Mouse (Mus musculus): Measurements from ENCODE around the gene Tmem115.
"Not testable (repeated sequence)": the region's sequence is repeated elsewhere in the genome, so short reads cannot be mapped to it uniquely, and the experiment has no call there.

Gene Tmem115

DNA sequence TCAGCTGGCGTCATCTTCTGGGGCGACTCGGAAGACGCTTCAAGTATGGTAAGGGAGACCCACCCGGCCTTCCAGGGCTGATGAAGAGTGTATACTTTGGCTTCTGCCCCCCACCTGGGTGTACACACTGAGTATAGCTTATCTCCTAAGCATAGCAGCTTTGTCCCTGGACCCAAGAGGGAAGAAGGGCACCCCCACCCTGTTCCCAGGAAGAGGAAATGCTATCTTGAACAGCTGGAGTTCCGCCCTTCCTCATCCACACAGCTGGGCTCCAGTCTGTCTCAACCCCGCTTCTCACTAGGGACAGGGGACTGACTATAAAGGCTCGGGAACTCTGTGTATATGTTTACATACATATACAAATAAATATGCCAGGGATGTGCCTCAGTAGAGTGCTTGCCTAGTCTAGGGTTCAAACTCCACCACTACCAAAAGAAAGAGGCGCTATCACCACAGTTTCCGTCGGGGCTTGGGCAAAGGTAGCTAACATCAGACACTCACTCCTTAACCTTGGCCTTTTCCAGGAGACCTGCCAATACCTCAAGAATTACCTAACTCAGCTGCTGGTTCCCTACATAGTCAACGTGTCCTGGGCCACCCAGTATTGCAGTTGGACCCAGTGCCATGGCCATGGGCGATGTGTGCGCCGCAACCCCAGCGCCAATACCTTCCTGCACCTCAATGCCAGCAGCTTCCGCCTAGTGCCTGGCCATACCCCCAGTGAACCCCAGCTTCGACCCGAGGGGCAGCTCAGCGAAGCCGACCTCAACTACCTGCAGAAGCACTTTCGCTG lies 38.0 kb downstream of the Tmem115 start:
- DNase-seq (ENCODE audit: low spot score): no peak

DNA sequence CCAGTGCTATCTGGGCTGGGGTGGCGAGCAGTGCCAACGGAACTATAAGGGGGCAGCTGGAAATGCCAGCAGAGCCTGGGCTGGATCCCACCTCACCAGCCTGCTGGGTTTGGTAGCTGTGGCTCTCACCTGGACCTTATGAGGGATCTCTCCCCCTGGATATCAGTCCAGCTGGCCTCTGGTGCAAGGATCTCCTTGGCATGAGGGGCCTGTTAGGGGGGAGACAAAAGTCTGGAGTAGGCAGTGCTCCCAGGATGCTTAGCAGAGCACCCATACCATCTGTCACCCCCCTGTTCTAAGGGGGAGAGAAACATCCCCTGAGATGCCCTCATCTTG lies 38.5 kb downstream of the Tmem115 start:
- DNase-seq (ENCODE audit: low spot score): no peak

DNA sequence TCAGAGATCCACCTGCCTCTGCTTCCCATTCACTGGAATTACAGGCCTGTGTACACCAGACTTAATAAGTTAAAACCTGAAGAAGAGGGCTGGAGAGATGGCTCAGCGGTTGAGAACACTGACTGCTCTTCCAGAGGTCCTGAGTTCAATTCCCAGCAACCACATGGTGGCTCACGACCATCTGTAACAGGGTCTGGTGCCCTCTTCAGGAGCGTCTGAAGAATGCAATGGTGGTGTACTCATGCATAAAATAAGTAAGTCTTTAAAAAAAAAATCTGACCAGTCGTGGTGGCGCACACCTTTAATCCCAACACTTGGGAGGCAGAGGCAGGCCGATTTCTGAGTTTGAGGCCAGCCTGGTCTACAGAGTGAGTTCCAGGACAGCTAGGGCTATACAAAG lies 40.0 kb downstream of the Tmem115 start:
- DNase-seq (ENCODE audit: low spot score): not testable (repeated sequence)

DNA sequence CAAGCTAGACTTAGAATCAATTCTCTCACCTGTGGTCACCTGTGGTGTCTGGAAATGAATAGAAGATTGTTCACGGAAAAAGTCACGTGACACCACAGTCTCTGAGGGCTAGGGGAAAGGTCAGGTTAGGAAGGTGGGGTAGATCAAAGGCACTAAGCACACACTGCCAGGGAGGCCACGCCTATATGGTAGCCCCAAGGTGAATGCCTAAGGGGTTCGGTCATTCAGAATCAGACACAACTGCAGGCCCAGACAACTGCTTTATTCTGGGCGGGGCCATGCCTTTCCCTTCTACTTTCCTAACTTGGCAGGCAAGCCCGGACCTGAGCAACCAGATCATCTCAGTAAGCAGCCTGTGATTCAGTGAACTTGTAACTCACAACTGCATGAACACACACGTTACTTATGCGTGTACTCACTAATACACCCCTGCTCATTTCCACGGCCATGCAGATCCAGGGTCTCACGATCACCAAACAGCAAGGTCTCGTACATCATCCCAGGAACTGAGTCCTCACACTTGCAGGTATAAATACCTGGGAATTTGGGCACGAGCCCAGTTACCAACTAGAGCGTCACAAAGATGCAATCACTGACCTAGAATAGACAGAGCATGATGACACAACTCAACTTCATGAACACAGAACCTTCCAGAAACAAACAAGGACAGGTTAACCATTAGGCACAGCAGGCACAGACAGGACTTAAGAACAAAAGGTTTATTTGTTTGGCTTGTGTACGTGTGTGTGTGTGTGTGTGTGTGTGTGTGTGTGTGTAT lies 42.0 kb downstream of the Tmem115 start:
- no peak for DNase-seq (ENCODE audit: low spot score)

DNA sequence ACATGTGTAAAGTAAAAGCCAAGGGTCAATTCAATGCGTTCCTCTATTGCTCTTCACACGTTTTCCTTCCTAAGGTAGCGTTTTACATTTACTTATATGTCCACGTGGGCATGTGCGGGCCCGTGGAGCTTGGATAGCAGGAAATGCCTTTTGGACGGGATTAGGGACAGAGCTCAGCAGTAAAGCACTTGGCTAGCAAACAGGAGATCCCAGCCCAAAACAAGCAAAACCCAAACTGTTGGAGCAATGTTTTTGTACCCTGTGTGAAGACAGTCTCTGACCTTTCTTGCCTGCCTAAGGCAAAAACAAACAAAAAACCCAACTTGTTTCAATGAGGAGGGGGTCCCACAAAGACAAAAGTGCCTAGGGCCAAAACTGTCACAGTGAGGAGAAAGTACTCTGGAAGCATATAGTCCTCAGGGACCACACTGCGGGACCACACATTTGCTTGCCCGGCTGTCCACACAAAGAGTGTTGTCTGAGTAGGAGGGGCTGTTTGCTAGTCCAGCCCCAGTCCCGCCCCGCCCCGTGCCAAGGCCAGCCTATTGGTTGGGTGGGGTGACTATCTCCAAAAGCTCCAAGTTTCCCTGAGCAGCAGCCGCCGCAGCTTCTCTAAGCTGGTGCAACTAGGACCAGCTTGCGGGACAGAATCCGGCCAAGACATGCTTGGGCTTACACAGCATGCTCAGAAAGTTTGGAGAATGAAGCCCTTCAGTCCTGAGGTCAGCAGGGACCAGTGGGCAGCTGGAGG lies 42.8 kb downstream of the Tmem115 start, which contains the start of gene Hyal1:
TSS of gene Hyal1 (plus strand) at position 571 of the 751 bp plus-strand sequence.
- peak; percentile 84 for DNase-seq (ENCODE audit: low spot score)

DNA sequence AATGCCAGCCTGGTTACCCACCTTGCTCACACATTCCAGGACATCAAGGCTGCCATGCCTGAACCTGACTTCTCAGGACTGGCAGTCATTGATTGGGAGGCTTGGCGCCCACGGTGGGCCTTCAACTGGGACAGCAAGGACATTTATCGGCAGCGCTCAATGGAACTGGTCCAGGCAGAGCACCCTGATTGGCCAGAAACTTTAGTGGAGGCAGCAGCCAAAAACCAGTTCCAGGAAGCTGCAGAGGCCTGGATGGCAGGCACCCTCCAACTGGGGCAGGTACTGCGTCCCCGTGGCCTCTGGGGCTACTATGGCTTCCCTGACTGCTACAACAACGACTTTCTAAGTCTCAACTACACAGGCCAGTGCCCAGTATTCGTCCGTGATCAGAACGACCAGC lies 44.1 kb downstream of the Tmem115 start:
- no peak for DNase-seq (ENCODE audit: low spot score)

DNA sequence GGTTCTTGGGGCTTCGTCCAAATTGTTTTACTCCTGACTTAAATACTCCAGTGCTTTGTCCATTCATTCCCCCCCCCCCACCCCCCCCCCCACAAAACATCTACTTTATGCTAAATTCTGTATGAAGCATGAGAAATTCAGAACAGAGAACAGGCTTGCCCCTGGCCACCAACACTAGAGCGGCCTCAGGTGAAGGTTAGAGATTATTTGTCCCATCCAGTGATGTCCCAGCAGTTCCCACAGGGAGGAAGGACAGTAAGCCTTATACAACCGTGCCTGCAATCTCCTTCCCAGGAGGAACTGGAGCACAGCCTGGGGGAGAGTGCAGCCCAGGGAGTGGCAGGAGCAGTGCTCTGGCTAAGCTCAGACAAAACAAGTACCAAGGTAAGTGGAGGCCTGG lies 44.8 kb downstream of the Tmem115 start, which contains the start of gene Naa80:
TSS of gene Naa80 (plus strand) at position 301 of the 400 bp plus-strand sequence.
- no peak for DNase-seq (ENCODE audit: low spot score)

DNA sequence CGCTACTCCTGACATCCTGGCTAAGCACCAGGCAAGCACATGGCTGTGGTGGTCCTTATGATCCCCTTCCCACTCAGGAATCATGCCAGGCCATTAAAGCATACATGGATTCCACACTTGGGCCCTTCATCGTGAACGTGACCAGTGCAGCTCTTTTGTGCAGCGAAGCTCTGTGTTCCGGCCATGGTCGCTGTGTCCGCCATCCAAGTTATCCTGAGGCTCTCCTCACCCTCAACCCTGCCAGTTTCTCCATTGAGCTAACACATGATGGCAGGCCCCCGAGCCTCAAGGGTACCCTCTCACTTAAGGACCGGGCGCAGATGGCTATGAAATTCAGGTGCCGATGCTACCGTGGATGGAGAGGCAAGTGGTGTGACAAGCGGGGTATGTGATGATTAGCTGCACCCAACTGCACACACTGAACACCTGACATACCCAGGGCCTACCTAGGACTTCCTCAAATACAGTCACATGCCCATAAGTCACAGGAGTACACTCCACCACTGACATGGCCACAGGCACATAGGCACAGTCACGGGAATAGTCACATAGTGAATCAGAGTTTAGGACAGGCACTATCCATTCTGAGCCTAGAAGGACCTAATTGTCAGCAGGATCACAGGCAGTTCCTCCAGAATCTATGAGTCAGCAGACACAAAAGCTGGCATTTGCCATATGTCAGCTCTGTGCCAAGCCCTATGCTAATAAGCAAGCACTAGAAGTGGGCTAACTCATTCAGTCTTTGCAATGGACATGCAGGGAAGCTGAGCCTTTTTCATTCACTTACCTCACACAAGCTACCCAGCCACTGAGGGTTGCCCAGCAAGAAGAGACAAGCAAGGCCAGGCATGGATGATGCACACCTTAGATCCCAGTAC lies 45.5 kb downstream of the Tmem115 start:
- no peak for DNase-seq (ENCODE audit: low spot score)

DNA sequence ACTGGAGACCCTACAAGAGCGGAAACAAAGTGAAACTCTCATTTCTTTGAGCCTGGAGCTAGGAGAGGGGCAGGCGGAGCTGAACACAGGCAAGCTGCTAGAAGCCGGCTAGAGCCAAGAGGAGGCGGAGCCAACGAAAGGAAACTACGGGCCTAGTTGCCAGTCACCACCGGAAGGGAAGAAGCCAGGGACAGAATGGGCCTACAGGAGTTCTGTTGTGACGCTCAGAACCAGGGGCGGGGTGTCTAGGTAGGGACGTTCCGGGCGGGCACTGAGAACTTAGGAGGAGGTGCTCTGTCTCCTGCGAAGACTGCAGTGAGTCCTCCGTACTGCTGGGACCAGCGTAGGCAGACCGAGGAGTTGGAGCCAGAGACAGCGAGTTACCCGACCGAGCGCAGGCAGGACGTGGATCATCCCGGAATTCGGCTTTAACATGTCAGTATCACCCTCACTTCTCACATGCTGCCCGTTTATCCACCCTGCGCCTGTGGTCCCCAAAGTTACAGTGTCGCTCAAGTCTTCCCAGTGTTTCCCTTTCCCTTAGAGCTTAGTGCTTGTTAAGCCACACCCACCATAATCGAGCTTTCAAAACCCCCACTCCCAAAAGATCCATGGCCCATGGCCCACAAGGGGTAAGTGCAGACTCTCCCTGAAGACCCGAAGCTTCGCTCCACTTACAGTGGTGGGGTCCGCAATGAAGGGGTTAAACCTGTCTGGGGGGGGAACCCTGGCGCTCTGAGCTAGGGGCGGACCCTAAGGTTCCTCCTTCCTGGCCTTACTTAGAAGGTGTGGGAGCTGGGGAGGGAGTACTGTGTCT lies 47.0 kb downstream of the Tmem115 start, which contains the start of gene Hyal3:
TSS of gene Hyal3 (plus strand) at position 318 of the 817 bp plus-strand sequence.
- peak; percentile 85 for DNase-seq (ENCODE audit: low spot score)

DNA sequence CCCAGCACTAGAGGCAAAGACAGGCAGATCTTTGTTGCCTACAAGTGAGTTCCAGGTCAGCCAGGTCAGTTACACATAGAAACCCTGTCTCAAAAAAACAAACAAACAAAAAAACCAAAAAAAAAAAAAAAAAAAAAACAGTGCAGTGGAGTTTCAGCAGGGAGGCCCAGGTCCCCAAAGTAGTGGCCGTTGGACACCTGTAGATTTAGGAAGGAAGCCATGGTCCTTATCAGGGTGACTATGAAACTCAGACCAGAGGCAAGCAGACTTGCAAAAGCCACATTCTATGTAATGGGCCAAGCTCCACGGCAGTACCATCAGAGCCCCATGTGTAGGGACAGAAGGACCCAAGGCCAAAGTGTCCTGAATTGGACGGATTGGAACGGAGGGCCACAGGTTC lies 47.8 kb downstream of the Tmem115 start:
- DNase-seq (ENCODE audit: low spot score): no peak

DNA sequence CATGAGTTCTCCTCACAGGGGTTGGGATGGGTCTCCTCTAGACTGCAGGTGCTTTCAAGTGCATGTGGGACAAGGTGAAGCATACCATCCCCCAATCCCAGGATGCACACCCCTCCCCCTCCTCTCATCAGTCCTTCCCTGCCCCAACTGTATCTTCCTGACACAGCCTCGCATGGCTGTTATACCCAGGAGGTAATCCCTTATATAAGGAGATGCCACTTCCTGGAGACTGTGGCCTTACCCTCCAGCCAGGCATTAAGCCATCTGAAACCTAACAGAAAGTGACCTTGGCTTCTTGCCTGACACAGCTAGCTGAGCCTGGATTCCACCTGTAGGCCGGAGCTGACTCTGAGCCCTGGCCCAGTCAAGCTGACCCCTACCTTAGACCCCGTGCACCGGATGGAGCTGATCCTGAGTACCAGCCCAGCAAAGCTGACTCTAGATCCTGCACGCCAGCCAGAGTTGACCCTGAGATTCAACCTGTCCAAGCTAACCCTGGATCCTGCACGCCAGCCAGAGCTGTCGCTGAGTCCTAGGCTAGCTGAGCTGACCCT lies 48.8 kb downstream of the Tmem115 start:
- no peak for DNase-seq (ENCODE audit: low spot score)

DNA sequence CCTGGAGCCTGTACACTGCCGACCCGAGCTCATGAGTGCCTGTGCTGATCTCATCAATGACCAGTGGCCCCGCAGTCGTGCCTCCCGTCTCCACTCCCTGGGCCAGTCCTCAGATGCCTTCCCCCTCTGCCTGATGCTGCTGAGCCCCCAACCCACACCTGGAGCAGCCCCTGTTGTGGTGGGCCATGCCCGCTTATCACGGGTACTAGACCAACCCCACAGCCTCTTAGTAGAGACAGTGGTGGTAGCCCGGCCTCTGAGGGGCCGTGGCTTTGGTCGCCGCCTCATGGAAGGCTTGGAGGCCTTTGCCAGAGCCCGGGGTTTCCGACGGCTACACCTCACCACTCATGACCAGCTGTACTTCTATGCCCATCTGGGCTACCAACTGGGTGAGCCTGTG lies 49.4 kb downstream of the Tmem115 start:
- no peak for DNase-seq (ENCODE audit: low spot score)

DNA sequence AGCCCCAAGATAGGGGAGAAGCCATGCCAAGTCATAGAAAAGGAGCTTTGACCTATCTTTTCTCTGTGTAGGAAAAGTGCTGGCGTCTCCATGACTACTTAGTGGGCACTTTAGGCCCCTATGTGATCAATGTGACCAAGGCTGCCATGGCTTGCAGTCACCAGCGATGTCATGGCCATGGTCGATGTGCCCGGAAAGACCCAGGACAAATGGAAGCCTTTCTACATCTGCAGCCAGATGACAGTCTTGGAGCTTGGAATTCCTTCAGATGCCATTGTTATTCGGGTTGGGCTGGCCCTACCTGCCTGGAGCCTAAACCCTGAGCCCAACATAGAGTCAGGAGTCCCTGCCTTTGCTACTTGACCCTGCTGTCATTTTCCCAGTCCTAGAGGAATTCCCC lies 52.8 kb downstream of the Tmem115 start:
- DNase-seq (ENCODE audit: low spot score): no peak

DNA sequence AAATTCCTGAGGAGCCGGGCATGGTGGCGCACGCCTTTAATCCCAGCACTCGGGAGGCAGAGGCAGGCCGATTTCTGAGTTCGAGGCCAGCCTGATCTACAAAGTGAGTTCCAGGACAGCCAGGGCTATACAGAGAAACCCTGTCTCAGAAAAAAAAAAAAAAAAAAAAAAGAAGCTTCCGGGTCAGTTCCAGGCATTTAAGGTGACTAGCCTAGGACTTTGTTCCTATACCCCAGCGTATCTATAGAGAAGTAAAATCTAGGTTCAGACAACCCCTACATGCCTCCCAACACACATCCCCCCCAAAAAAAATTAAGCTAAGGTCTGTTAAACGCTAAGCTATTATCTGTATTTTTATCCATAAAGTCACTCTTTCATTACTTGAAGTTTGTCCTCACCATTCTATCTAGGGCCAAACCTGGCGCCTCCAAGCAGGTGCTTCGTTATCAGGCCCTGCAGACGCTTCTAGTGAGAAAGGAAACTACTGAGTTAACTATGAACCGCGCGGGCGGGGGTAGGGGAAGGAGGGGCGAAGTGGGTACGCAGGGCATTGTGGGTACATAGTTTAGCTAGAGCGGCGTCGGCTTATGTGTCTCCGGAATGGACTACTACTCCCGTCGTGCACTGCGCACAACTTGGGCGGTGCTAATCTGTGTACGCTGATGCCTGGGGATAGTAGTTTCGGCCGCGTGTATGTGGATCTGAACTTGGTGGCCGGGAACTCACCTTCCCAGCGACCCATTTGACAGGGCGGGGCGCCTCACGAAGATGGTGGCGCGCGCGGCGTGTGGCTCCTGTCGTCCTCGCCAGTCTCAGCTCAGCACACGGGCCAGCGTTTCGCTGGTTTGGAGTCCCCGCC lies 53.5 kb downstream of the Tmem115 start, which contains the start of gene Ifrd2:
TSS of gene Ifrd2 (plus strand) at position 669 of the 859 bp plus-strand sequence.
- peak; percentile 99 for DNase-seq (ENCODE audit: low spot score)

DNA sequence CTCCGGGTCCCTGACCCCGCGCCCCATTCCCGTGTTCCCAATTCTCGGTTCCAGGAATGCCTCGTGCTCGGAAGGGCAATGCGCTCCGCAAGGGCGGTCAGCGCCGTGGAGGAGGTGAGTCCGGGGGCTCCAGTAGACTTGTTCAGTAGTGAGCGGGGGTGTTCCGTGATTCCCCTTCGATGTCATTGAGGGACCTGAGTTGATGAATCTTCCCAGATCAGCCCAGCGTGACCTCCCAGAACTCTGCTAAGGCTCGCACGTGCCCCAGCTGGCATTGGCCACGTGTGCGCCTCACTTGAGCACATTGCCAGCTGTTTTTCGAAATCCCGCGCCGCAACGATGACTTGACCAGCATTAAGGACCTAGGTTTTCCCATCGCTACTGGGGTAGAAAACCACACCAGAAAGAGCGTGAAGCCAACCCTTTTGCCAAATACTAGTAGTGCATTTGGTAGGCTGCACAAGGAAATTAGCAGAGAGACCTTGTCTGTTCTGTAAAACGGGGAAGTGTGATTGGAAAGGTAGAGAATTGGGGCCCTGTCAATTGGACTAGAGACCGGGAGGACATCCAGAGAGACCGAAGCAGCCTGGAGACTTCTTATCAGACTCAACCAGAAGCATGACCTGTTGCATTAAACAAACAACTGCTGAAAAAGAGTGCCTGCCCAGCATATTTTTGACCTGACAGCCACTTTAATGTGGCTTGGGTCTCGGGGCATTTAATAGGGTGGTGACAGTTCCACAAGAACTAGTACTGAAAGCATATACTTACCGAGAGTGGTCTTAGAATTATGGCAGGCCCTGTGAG lies 54.3 kb downstream of the Tmem115 start:
- peak; percentile 80 for DNase-seq (ENCODE audit: low spot score)
